9 mouse cellular contexts compared by ENCODE assay signal in the genomic region with DNA sequence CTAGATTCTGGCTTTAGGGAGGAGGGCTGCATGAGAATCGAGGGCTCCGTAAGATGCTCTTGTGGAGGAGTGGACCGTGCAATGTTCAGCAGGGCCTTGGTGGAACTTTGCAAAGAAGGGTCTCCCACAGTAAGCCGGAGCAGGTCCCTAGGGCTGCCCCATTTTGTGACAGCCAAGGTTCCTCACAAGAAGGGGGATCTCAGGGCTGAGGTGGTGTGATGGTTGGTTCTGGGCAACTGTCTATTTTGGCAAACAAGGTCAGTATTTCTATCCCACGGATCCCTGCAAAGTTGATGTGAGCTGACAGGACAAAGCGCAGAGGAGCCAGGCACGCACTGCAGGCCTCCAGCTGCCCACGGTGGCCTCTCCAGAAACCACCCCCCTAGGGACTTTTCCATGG. TPM values are rescaled to one million over a fixed set of nuclear protein-coding genes. Genes with fewer than 3 reads are reported as not detected.
DNase-seq lines count a peak whose midpoint lies in the region; ATAC-seq and TF ChIP-seq lines count a peak whose summit lies in the region.
"Had no signal": no experiment of that assay in that cellular context is flagged by ENCODE, and none has a peak within 500 bp of the region (broad histone marks: within the 10 kb centered on the region; RNA-seq: fewer than 3 reads in every experiment).

No protein-coding gene starts in this region.

- no peaks in the 10 kb centered on the region for H3K9me3 ChIP-seq in heart, embryonic 14.5 days (ENCODE audit: control insufficient read depth, low read length)
- H3K9me3 ChIP-seq in heart, postnatal 0 days (replicated peaks; ENCODE audit: control insufficient read depth, low read length), result no peaks in the 10 kb centered on the region

- H3K27me3 ChIP-seq in heart, embryonic 14.5 days (ENCODE audit: control insufficient read depth, insufficient read depth, low read length), result no peaks in the 10 kb centered on the region
- H3K27me3 ChIP-seq in heart, postnatal 0 days (ENCODE audit: control insufficient read depth, insufficient read depth, low read length), result no peaks in the 10 kb centered on the region
- H3K27me3 ChIP-seq: Patski had no signal

- 19% methylated on average over 8 of the region's 8 CpGs for WGBS in heart, embryonic 14.5 days
- WGBS in heart, postnatal 0 days, result 16% methylated on average over 8 of the region's 8 CpGs
- WGBS in macrophage (ENCODE audit: missing documents), result 47% methylated on average over 7 of the region's 8 CpGs

- intact Hi-C loops in left cerebral cortex, postnatal 36 days (cut with DNase I), result no loop called here

- H3K79me2 ChIP-seq in macrophage (ENCODE audit: inconsistent target), result peaks cover 72% of the 10 kb centered on the region

- peaks cover 29% of the 10 kb centered on the region for H3K36me3 ChIP-seq in heart, embryonic 14.5 days (ENCODE audit: control insufficient read depth, insufficient read depth, low read length)
- H3K36me3 ChIP-seq in heart, postnatal 0 days (replicated peaks; ENCODE audit: control insufficient read depth, insufficient read depth, low read length), result peaks cover 10% of the 10 kb centered on the region
- H3K36me3 ChIP-seq in macrophage (ENCODE audit: inconsistent target), result peaks cover 7% of the 10 kb centered on the region; the same call in 1 of the 2 replicates

- ATAC-seq in heart, embryonic 14.5 days (ENCODE audit: insufficient number of reproducible peaks, insufficient read depth, low FRiP score, low read depth), result peak; percentile 0; the same call in 1 of the 2 replicates
- 0 out of 2 replicates have a peak, but pooled peaks have one; percentile 0 for ATAC-seq in heart, postnatal 0 days (ENCODE audit: insufficient read depth, low read depth)
- ATAC-seq: Patski had no signal

- TF ChIP-seq EP300 in heart, postnatal 0 days (IDR thresholded peaks at IDR 0.05; ENCODE audit: low read depth), result no peak

- H3K4me2 ChIP-seq in heart, embryonic 14.5 days (ENCODE audit: low read length), result peak overlapping the region; percentile 66
- H3K4me2 ChIP-seq in heart, postnatal 0 days (ENCODE audit: low read depth, low read length), result peak overlapping the region; percentile 77

- TF ChIP-seq CTCF in heart, postnatal 0 days (IDR thresholded peaks at IDR 0.05; ENCODE audit: low read depth), result no peak

- peaks cover 25 to 45% of the 10 kb centered on the region in 2 experiments for H3K4me1 ChIP-seq in heart, embryonic 14.5 days (ENCODE audit: control insufficient read depth in 2 of 2, insufficient read depth in 2 of 2, low read length in 2 of 2)
- peaks cover 37% of the 10 kb centered on the region for H3K4me1 ChIP-seq in heart, postnatal 0 days (ENCODE audit: control insufficient read depth, insufficient read depth)

- H3K4me3 ChIP-seq in heart, embryonic 14.5 days (ENCODE audit: control insufficient read depth in 1 of 2, insufficient read depth in 1 of 2, low read depth in 1 of 2, low read length in 2 of 2), result peak overlapping the region; percentile 66 to 72
- H3K4me3 ChIP-seq in heart, postnatal 0 days (ENCODE audit: low read depth, low read length), result peak overlapping the region; percentile 55
- peak overlapping the region; percentile 84 for H3K4me3 ChIP-seq in macrophage (ENCODE audit: inconsistent target)

- H3K27ac ChIP-seq in heart, embryonic 14.5 days (replicated peaks in 1 of 2; ENCODE audit: control insufficient read depth in 1 of 2, insufficient read depth in 1 of 2, low read depth in 2 of 2, low read length in 2 of 2), result peak overlapping the region; percentile 75 to 92
- H3K27ac ChIP-seq in heart, postnatal 0 days (ENCODE audit: low read depth), result peak overlapping the region; percentile 74
- no peak overlapping the region for H3K27ac ChIP-seq in macrophage

- H3K9ac ChIP-seq in heart, embryonic 14.5 days (ENCODE audit: low read length), result peak overlapping the region; percentile 72
- 0 out of 2 replicates have a peak overlapping the region, but pooled peaks have one; percentile 8 for H3K9ac ChIP-seq in heart, postnatal 0 days (replicated peaks; ENCODE audit: low read depth, low read length)

- no peak for DNase-seq in heart, adult 8-10 months (ENCODE audit: low spot score)
- DNase-seq in MN1 (ENCODE audit: low spot score) (peak; percentile 43), adipocyte (ENCODE audit: low spot score) (no peak)
- no peak for DNase-seq in heart, postnatal 0 days (ENCODE audit: low spot score)
- DNase-seq in left cerebral cortex, postnatal 36 days (ENCODE audit: low spot score in 2 of 2), result no peak
- DNase-seq in left cerebral cortex, adult 9 months (ENCODE audit: low spot score in 2 of 2), result no peak

RNA-seq across cellular contexts. Expression of gene Slc16a3, which starts 3.0 kb away (rescaled TPM):
- polyA plus RNA-seq in heart, embryonic 14.5 days (2014; fragmentation: Nextera tagmentation; extraction: Ambion mirVana), result 82.5 and 111 TPM in 2 replicates
- total RNA-seq in heart, adult 8-10 months (2022), result 1 to 10 TPM; 1.0 to 3.7 (median 1.3) TPM
- 153 and 260 TPM in 2 replicates for total RNA-seq in heart, postnatal 0 days (2014; rRNA removed; ENCODE audit: low replicate concordance)
- 15.6 and 17.0 TPM in 2 replicates for polyA plus RNA-seq in heart, postnatal 0 days (2015; fragmentation: Nextera tagmentation; extraction: Ambion mirVana)
- total RNA-seq in macrophage (2018; cell fraction: chromatin; rRNA removed), result 10 to 100 TPM in 16 of 26 experiments, 1 to 10 TPM in 10; 3.5 to 51.9 (median 13.5) TPM
- total RNA-seq in macrophage (2018; cell fraction: cytosol; rRNA removed), result 10 to 100 TPM in 19 of 26 experiments, 1 to 10 TPM in 7; 7.0 to 23.7 (median 14.7) TPM
- 10 to 100 TPM in 25 of 26 experiments, 1 to 10 TPM in 1; 8.3 to 45.2 (median 18.7) TPM for total RNA-seq in macrophage (2018; cell fraction: nucleus; rRNA removed)
- polyA plus RNA-seq in macrophage (2018), result 5.7 to 18.5 TPM (median 14.2 TPM) in 3 replicates
- total RNA-seq in left cerebral cortex, postnatal 36 days (2021), result 1 to 10 TPM; 3.5 to 5.5 TPM

RNA-seq across cellular contexts. Expression of gene Ccdc57, which starts 18.6 kb away (rescaled TPM):
- polyA plus RNA-seq in heart, embryonic 14.5 days (2014; fragmentation: Nextera tagmentation; extraction: Ambion mirVana), result 4.2 and 4.8 TPM in 2 replicates
- total RNA-seq in heart, adult 8-10 months (2022), result 1 to 10 TPM in 2 of 4 experiments, under 1 TPM in 2; 0.72 to 1.7 (median 1.2) TPM
- 0.43 and 1.5 TPM in 2 replicates for total RNA-seq in heart, postnatal 0 days (2014; rRNA removed; ENCODE audit: low replicate concordance)
- polyA plus RNA-seq in heart, postnatal 0 days (2015; fragmentation: Nextera tagmentation; extraction: Ambion mirVana), result 1.3 and 1.6 TPM in 2 replicates
- total RNA-seq in macrophage (2018; cell fraction: chromatin; rRNA removed), result 10 to 100 TPM in 22 of 26 experiments, 1 to 10 TPM in 4; 4.9 to 30.4 (median 18.1) TPM
- total RNA-seq in macrophage (2018; cell fraction: cytosol; rRNA removed), result 1 to 10 TPM in 25 of 26 experiments, under 1 TPM in 1; 0.86 to 2.5 (median 1.6) TPM
- 10 to 100 TPM in 11 of 26 experiments, 1 to 10 TPM in 15; 2.1 to 20.2 (median 8.7) TPM for total RNA-seq in macrophage (2018; cell fraction: nucleus; rRNA removed)
- 1.4 to 3.2 TPM (median 1.7 TPM) in 3 replicates for polyA plus RNA-seq in macrophage (2018)
- 10 to 100 TPM in 1 of 2 experiments, 1 to 10 TPM in 1; 6.2 to 10.7 TPM for total RNA-seq in left cerebral cortex, postnatal 36 days (2021)

RNA-seq across cellular contexts. Expression of gene Csnk1d, which starts 39.9 kb away (rescaled TPM):
- 45.1 and 45.6 TPM in 2 replicates for polyA plus RNA-seq in heart, embryonic 14.5 days (2014; fragmentation: Nextera tagmentation; extraction: Ambion mirVana)
- 10 to 100 TPM; 52.1 to 61.2 (median 56.3) TPM for total RNA-seq in heart, adult 8-10 months (2022)
- 51.9 and 52.8 TPM in 2 replicates for total RNA-seq in heart, postnatal 0 days (2014; rRNA removed; ENCODE audit: low replicate concordance)
- polyA plus RNA-seq in heart, postnatal 0 days (2015; fragmentation: Nextera tagmentation; extraction: Ambion mirVana), result 42.0 and 46.7 TPM in 2 replicates
- 100 to 1,000 TPM; 103 to 175 (median 134) TPM for total RNA-seq in macrophage (2018; cell fraction: chromatin; rRNA removed)
- total RNA-seq in macrophage (2018; cell fraction: cytosol; rRNA removed), result 10 to 100 TPM; 68.5 to 95.3 (median 81.8) TPM
- 100 to 1,000 TPM in 18 of 26 experiments, 10 to 100 TPM in 8; 84.5 to 147 (median 104) TPM for total RNA-seq in macrophage (2018; cell fraction: nucleus; rRNA removed)
- polyA plus RNA-seq in macrophage (2018), result 77.7 to 122 TPM (median 77.9 TPM) in 3 replicates
- 100 to 1,000 TPM; 113 to 115 TPM for total RNA-seq in left cerebral cortex, postnatal 36 days (2021)

Comparison
In these comparisons a context has a peak if more than half of its experiments do, and no peak if none do; other contexts are left out.
1. RNA of gene Slc16a3, which starts 3.0 kb away (total RNA-seq): 153 to 260 TPM in heart, postnatal 0 days; 3.5 to 5.5 TPM in left cerebral cortex, postnatal 36 days and 1.0 to 3.7 TPM in heart, adult 8-10 months; every median in the first group is over 10 times any median in the second.
2. Peak in every context shown above with its lines, with median percentiles within 50 percentile points of each other: H3K4me3 ChIP-seq.